Mouse (Mus musculus) intestine, embryonic 15.5 days (tissue): ENCODE measurements at regions not wholly inside any gene's neighbourhood (a gene's known extent, or its start where the extent isn't known, plus 50 kb on each side); places are given as distances from the start of the nearest gene placed in this dataset.

Source experiments
- ATAC-seq: fragments of 200-750 bp; cut with Nextera tagmentation; 2 replicates; pipeline ENCODE4 v1.8.0; 2017; ENCODE audit warnings: moderate TSS enrichment, moderate library complexity
- H3K27ac ChIP-seq: fragments of 300-500 bp; sonication (generic); 2 replicates; pipeline ENCODE4 v1.5.1; 2015; ENCODE audit warnings: mild to moderate bottlenecking, inconsistent platforms
- H3K27me3 ChIP-seq: fragments of 300-500 bp; sonication (generic); replicated peaks from 2 replicates; pipeline ENCODE4 v1.6.1; 2015; ENCODE audit warnings: inconsistent platforms
- H3K36me3 ChIP-seq: fragments of 300-500 bp; sonication (generic); 2 replicates; pipeline ENCODE4 v1.6.1; 2015; ENCODE audit warnings: inconsistent platforms
- H3K4me1 ChIP-seq: fragments of 300-500 bp; sonication (generic); replicated peaks from 2 replicates; pipeline ENCODE4 v1.6.1; 2015; ENCODE audit warnings: inconsistent platforms
- H3K4me2 ChIP-seq: fragments of 300-500 bp; sonication (generic); replicated peaks from 2 replicates; pipeline ENCODE4 v1.6.1; 2015; ENCODE audit warnings: mild to moderate bottlenecking, inconsistent platforms
- H3K4me3 ChIP-seq: fragments of 300-500 bp; sonication (generic); replicated peaks from 2 replicates; pipeline ENCODE4 v1.5.1; 2015; ENCODE audit warnings: inconsistent platforms
- H3K9ac ChIP-seq: fragments of 300-500 bp; sonication (generic); 2 replicates; pipeline ENCODE4 v1.6.1; 2015; ENCODE audit warnings: inconsistent platforms
- H3K9me3 ChIP-seq: fragments of 300-500 bp; sonication (generic); 2 replicates; pipeline ENCODE4 v1.6.1; 2016; ENCODE audit warnings: inconsistent platforms
- WGBS: fragments of 180-500 bp; shearing (Covaris S2); methylation state at CpG from one replicate; pipeline ENCODE4 v1.1.7; 2015; 5-methylcytosine and 5-hydroxymethylcytosine counted together

DNA sequence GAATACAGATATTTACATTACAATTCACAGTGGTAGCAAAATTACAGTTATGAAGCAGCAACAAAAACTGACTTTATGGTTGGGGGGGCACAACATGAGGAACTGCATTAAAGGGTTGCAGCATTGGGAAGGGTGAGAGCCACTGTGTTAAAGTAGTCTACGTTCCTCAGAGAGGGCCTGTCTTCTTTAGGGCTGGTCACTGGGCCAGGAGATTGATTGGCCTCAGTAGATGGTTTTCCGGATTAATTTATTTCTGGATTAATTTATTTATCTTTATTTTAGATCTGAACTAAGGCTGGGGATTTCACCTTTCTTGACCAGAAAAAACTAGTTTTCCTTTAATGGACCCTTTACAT is 62.6 kb upstream of the Zdhhc17 start:
- no peaks in the 10 kb centered on the region for H3K9me3 ChIP-seq
- H3K36me3 ChIP-seq, result no peaks in the 10 kb centered on the region
- no peak overlapping the region for H3K4me3 ChIP-seq
- H3K4me2 ChIP-seq, result no peak overlapping the region
- H3K9ac ChIP-seq, result no peak overlapping the region
- H3K27ac ChIP-seq, result no peak overlapping the region
- 0 out of 2 replicates have a peak, but pooled peaks cover 2% of the 10 kb centered on the region for H3K4me1 ChIP-seq
- no peak for ATAC-seq
- no peaks in the 10 kb centered on the region for H3K27me3 ChIP-seq
- 61% methylated on average over 2 of the region's 2 CpGs for WGBS

DNA sequence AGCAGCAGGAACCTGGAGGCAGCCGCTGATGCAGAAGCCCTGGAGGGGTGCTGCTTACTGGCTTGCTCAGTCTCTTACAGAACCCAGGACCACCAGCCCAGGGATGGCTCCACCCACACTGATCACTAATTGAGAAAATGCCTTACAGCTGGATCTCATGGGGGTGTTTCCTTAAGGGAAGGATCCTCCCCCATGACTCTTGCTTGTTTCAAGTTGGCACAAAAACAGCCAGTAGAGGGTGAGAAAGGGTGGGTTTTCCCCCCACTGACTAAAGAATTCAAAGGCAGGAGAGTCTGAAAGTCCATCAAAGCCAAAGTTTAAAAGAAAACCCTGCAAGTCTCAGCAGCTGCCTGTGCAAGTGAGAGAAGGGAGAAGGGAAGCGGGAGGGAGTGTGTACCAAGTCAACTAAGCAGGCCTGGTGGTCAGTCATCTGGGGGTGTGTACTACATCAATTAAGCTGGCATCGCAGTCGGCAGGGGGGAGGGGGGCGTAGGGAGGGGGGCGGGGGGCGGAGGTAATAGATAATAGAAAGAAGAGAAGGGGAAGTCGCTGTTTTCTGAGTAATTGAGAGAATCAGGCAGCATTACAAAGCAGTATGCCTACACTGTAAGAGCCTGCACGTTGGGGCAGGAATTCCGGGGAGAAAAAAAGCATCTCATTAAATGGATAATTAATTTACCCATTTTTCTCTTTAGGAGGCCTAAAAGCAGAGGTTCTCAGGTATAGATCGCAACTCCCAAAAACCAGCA is 62.0 kb upstream of the Zdhhc17 start:
- WGBS, result 27% methylated on average over 9 of the region's 11 CpGs

DNA sequence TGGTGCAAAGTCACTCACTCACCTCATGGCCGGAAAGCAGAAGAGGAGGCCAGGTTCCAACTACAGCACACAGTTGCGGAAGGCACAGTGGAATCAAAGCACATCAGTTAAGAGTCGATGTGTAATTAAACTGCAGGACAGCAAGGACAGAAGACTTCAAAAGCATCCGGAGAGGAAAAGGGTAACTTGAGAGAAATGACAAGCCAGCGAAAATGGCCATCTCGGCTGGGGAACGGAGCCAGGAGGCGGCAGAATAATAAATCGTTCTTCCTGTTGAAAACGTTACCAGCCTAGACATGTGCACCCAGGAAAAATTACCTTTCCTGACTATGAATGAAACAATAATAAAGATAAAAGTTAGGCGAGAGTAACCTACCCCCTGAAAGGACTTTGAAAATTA is 56.2 kb upstream of the Zdhhc17 start:
- Histone ChIP-seq H3K36me3 (no peaks in the 10 kb centered on the region), H3K9me3 (no peaks in the 10 kb centered on the region), H3K4me2 (no peak overlapping the region), H3K27ac (no peak overlapping the region), H3K4me3 (no peak overlapping the region), H3K9ac (no peak overlapping the region), H3K4me1 (no peaks in the 10 kb centered on the region), H3K27me3 (no peaks in the 10 kb centered on the region)
- 73% methylated on average over 11 of the region's 11 CpGs for WGBS
- no peak for ATAC-seq

More for the DNA sequence above, 62.0 kb upstream of the Zdhhc17 start:
- Histone ChIP-seq H3K27ac (no peak overlapping the region), H3K4me1 (0 out of 2 replicates have a peak, but pooled peaks cover 2% of the 10 kb centered on the region), H3K9me3 (no peaks in the 10 kb centered on the region), H3K27me3 (no peaks in the 10 kb centered on the region), H3K9ac (no peak overlapping the region), H3K4me2 (no peak overlapping the region), H3K36me3 (no peaks in the 10 kb centered on the region), H3K4me3 (no peak overlapping the region)
- no peak for ATAC-seq

DNA sequence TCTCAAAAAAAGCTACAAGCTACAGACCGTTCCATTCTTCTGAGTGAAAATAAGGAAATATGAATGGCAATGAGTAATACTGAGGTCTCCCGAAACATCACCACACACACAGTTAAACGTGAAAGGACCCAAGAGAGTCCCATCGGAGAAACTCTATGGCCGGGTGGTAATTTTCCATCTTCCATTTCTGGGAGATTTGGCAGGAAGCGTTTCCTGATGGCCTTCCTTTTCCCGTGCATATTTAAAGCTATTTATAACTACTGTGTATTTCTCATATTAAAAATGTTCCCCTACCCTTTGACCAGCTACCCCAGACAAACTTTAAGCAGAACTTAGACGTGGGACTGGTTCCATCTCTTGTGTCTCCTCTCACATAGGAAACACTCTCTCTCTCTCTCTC is 50.7 kb upstream of the Zdhhc17 start:
- Histone ChIP-seq H3K4me1 (no peaks in the 10 kb centered on the region), H3K27ac (no peak overlapping the region), H3K36me3 (no peaks in the 10 kb centered on the region), H3K4me3 (no peak overlapping the region), H3K9me3 (no peaks in the 10 kb centered on the region), H3K27me3 (no peaks in the 10 kb centered on the region), H3K9ac (no peak overlapping the region), H3K4me2 (no peak overlapping the region)
- WGBS, result 69% methylated on average over 8 of the region's 8 CpGs
- ATAC-seq, result no peak
